Mouse (Mus musculus) intestine, embryonic 14.5 days (tissue): ENCODE measurements around the gene Dclk3. TPM values are rescaled to one million over a fixed set of nuclear protein-coding genes. Genes with fewer than 3 reads are reported as not detected.

ENCODE experiments used
- ATAC-seq: fragments of 200-750 bp; cut with Nextera tagmentation; replicated peaks from 2 replicates; pipeline ENCODE4 v1.8.0; 2017; ENCODE audit warnings: low read depth, moderate number of reproducible peaks, moderate TSS enrichment, moderate library complexity; ENCODE audit not compliant: low FRiP score, low TSS enrichment
- DNase-seq: peaks from one replicate; pipeline ENCODE4 v3.0.0-alpha.2; 2018; ENCODE audit warnings: low spot score
- H3K27ac ChIP-seq: fragments of 300-500 bp; sonication (generic); 2 replicates; pipeline ENCODE4 v1.5.1; 2014; ENCODE audit warnings: low read depth, mild to moderate bottlenecking, control low read depth
- H3K27me3 ChIP-seq: fragments of 300-500 bp; sonication (generic); replicated peaks from 2 replicates; pipeline ENCODE4 v1.6.1; 2014; ENCODE audit warnings: low read length, control low read depth; ENCODE audit not compliant: control insufficient read depth, insufficient read depth
- H3K36me3 ChIP-seq: fragments of 300-500 bp; sonication (generic); 2 replicates; pipeline ENCODE4 v1.6.1; 2014; ENCODE audit warnings: low read length, control low read depth; ENCODE audit not compliant: control insufficient read depth, insufficient read depth
- H3K4me1 ChIP-seq: fragments of 300-500 bp; sonication (generic); replicated peaks from 2 replicates; pipeline ENCODE4 v1.6.1; 2014; ENCODE audit warnings: low read length, control low read depth, mixed read lengths; ENCODE audit not compliant: control insufficient read depth, insufficient read depth
- H3K4me2 ChIP-seq: fragments of 300-500 bp; sonication (generic); 2 replicates; pipeline ENCODE4 v1.6.1; 2014; ENCODE audit warnings: low read length
- H3K4me3 ChIP-seq: fragments of 300-500 bp; sonication (generic); 2 replicates; pipeline ENCODE4 v1.5.1; 2014; ENCODE audit warnings: low read depth, low read length, control low read depth, mixed read lengths
- H3K9ac ChIP-seq: fragments of 300-500 bp; sonication (generic); 2 replicates; pipeline ENCODE4 v1.6.1; 2014; ENCODE audit warnings: mild to moderate bottlenecking, low read length
- H3K9me3 ChIP-seq: fragments of 300-500 bp; sonication (generic); 2 replicates; pipeline ENCODE4 v1.6.1; 2016; ENCODE audit warnings: low read length, control low read depth; ENCODE audit not compliant: control insufficient read depth
- WGBS: fragments of 180-500 bp; shearing (Covaris S2); extraction: QIAGEN DNeasy Blood & Tissue Kit; methylation state at CpG from one replicate; pipeline ENCODE4 v1.1.7; 2014; 5-methylcytosine and 5-hydroxymethylcytosine counted together
- polyA plus RNA-seq: library from polyadenylated mRNA; unstranded; fragments of >200 nt; fragmentation: Nextera tagmentation; extraction: Ambion mirVana; gene quantifications from 2 replicates; pipeline ENCODE4 v1.2.1, GENCODE M21; 2014

The Dclk3 gene
- polyA plus RNA-seq, 1 experiment from 2014 or later = 0.38 TPM

DNA sequence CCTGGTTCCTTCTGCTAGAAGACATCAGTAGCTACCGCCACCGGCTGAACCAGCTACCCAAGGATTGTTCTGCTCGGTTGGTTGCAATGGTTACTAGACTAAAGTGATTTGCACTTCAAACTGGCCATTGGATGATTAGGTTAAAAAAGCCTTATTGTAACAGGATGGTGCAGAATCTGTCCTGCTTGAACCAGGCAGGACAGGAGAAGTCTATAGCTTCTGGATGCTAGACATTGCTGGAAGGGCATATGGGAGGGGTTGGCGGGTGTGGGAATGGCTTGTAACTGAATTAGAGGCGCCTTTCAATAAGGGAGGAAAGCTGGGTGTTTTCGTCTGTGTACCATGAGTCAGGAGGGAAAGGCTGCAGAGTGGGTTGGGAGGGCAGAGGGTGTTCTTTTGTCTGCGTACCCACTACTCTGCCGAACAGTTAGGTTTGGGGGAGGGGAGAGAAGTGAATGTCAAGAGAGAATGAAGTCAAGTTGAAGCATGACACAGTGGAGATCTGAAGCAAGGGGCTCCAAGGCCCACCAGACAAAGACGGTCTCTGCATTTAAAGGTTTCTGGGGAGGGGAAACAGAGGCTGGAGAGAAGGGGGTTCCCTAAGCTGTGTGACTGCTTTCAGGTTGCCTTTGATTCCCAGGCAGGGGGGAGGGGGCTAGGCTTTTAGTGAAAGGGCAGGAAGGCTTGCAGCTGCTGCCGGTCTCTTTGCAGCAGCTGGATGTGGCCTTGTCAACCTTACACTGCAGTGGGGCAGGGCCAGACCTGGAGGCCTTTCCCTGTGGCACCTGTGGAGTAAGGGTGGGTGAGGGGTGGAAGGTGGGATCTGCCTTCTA is 48.0 kb downstream of the Dclk3 start:
- H3K27ac ChIP-seq = no peak overlapping the region
- no peak overlapping the region for H3K4me3 ChIP-seq
- no peak overlapping the region for H3K9ac ChIP-seq
- no peak for ATAC-seq
- 0 out of 2 replicates have a peak, but pooled peaks cover 6% of the 10 kb centered on the region for H3K27me3 ChIP-seq
- H3K4me1 ChIP-seq = no peaks in the 10 kb centered on the region
- no peak for DNase-seq
- 62% methylated on average over 10 of the region's 10 CpGs for whole genome bisulfite sequencing
- no peaks in the 10 kb centered on the region for H3K36me3 ChIP-seq
- no peaks in the 10 kb centered on the region for H3K9me3 ChIP-seq
- H3K4me2 ChIP-seq = no peak overlapping the region

DNA sequence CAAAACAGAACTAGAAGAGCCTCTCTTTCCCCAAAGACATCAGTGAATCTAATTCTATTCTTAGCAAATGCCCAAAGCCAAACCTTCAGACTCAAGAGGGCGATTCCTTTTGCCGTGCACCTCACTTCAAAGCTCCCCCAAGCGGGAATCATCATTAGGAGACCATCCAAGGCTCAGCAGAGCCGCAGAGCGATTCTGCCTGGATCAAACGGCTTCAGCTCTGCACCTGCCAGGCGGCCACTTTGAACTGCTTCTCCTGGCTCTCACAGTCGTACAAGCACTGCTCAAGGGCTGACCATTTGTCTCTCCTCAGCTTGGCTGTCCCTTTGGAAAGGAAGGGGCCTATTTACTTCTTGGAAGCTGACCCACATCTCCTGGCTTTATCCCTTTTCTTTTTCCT is 51.7 kb downstream of the Dclk3 start:
- Histone ChIP-seq H3K9ac (no peak overlapping the region), H3K4me2 (no peak overlapping the region), H3K4me1 (no peaks in the 10 kb centered on the region), H3K4me3 (no peak overlapping the region), H3K36me3 (no peaks in the 10 kb centered on the region), H3K9me3 (no peaks in the 10 kb centered on the region), H3K27ac (no peak overlapping the region), H3K27me3 (0 out of 2 replicates have a peak, but pooled peaks cover 6% of the 10 kb centered on the region)
- DNase-seq = no peak
- no peak for ATAC-seq
- 20% methylated on average over 8 of the region's 8 CpGs for WGBS

DNA sequence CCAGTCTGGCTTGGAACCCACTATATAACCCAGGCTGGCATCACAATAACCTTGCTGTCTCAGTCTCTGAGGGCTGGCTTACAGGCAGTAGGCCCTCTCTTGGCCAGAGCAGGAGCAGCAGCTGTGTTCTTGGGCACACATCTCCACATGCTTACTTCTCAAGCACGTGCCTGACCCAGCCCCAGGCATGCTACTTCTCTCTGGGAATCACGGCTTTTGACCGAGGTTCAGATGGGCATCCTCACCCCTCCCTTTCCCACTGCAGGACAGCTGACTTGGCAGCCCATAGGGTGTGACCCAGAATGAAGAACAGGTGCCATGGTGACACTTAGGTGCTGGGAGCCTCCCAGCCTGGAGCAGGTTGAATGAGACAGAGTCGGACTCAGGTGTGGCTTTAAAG is 52.4 kb downstream of the Dclk3 start:
- H3K4me1 ChIP-seq = no peaks in the 10 kb centered on the region
- whole genome bisulfite sequencing = 51% methylated on average over 4 of the region's 4 CpGs
- no peak overlapping the region for H3K27ac ChIP-seq
- no peak overlapping the region for H3K4me3 ChIP-seq
- ATAC-seq (no peak), DNase-seq (no peak)
- no peak overlapping the region for H3K4me2 ChIP-seq
- H3K9ac ChIP-seq = no peak overlapping the region
- 0 out of 2 replicates have a peak, but pooled peaks cover 6% of the 10 kb centered on the region for H3K27me3 ChIP-seq
- H3K36me3 ChIP-seq = no peaks in the 10 kb centered on the region
- H3K9me3 ChIP-seq = no peaks in the 10 kb centered on the region

DNA sequence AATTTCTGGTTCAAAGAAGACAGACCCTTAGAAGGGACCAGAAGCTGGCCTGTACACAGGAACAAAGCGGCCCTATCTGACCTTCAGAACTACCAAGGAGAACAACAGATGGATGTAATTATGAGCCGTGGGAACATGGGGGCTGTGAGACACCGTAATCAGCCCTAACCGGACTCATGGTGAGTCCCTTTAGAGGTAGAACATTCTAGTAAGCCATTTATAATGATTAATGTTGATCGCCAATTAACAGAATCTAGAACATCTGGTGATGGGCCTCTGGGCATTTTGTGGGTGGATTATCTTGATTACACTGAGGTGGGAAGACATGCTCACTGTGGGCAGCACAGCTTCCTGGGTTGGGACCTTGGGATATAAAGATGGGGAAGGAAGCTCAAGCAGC is 54.6 kb downstream of the Dclk3 start:
- Histone ChIP-seq H3K9ac (no peak overlapping the region), H3K4me3 (no peak overlapping the region), H3K27ac (no peak overlapping the region), H3K36me3 (no peaks in the 10 kb centered on the region), H3K27me3 (0 out of 2 replicates have a peak, but pooled peaks cover 6% of the 10 kb centered on the region), H3K9me3 (no peaks in the 10 kb centered on the region), H3K4me1 (no peaks in the 10 kb centered on the region), H3K4me2 (no peak overlapping the region)
- 77% methylated on average over 5 of the region's 5 CpGs for whole genome bisulfite sequencing
- ATAC-seq (no peak), DNase-seq (no peak)

GRCm38 (mm10) chr9:111495561-111495960 is 56.7 kb downstream of the Dclk3 start:
- Histone ChIP-seq H3K4me1 (no peaks in the 10 kb centered on the region), H3K36me3 (no peaks in the 10 kb centered on the region), H3K27me3 (0 out of 2 replicates have a peak, but pooled peaks cover 6% of the 10 kb centered on the region), H3K4me2 (no peak overlapping the region), H3K27ac (no peak overlapping the region), H3K9ac (no peak overlapping the region), H3K9me3 (no peaks in the 10 kb centered on the region), H3K4me3 (no peak overlapping the region)
- ATAC-seq = 0 out of 2 replicates have a peak, but pooled peaks have one; percentile 32
- DNase-seq = peak; percentile 96
- WGBS = 1% methylated on average over 5 of the region's 5 CpGs

DNA sequence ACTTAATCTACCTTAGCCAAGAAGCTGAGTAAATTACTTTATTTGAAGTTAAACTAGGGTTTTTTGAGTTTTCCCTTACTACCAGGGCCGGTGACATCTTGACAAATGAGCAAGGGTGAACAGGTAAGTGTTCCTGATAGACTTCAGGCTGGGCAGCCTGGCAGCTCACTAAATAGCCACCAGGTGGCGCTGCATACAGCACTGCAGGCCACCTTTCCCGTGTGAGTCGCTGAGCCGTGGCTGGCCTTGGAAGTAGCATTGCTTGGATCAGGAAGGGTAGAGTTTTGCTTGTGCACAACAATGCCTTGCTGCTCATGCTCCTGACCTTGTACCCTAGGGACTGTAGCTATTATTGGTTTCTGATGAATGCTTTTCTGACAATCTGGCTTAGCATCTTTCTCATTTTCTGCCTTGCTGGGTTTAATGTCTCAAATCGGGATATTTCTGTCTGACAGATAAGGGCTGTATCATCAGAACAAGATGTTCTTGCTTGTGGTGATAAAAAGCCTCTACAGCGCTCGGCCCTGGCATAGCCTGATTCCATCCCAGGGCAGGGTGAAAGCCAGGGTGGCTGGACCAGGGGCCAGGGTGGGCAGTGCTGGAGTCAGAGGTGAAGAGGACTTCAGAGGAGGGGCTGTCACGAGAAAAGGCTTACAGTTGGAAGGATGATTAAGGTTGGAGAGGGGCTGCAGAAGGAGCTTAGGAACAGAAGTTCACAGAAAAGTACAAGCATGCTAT is 58.4 kb downstream of the Dclk3 start:
- Histone ChIP-seq H3K9ac (no peak overlapping the region), H3K27me3 (no peaks in the 10 kb centered on the region), H3K27ac (no peak overlapping the region), H3K4me3 (no peak overlapping the region), H3K4me1 (no peaks in the 10 kb centered on the region), H3K9me3 (no peaks in the 10 kb centered on the region), H3K4me2 (no peak overlapping the region), H3K36me3 (no peaks in the 10 kb centered on the region)
- 36% methylated on average over 9 of the region's 9 CpGs for WGBS
- DNase-seq (peak; percentile 82), ATAC-seq (peak; percentile 78)

GRCm38 (mm10) chr9:111500211-111500610 is 61.3 kb downstream of the Dclk3 start:
- ATAC-seq = no peak
- no peaks in the 10 kb centered on the region for H3K36me3 ChIP-seq
- H3K27me3 ChIP-seq = no peaks in the 10 kb centered on the region
- no peak overlapping the region for H3K27ac ChIP-seq
- H3K9me3 ChIP-seq = no peaks in the 10 kb centered on the region
- no peak overlapping the region for H3K9ac ChIP-seq
- no peak overlapping the region for H3K4me3 ChIP-seq
- no peaks in the 10 kb centered on the region for H3K4me1 ChIP-seq
- 82% methylated on average over 9 of the region's 9 CpGs for WGBS
- no peak overlapping the region for H3K4me2 ChIP-seq
- DNase-seq = no peak

DNA sequence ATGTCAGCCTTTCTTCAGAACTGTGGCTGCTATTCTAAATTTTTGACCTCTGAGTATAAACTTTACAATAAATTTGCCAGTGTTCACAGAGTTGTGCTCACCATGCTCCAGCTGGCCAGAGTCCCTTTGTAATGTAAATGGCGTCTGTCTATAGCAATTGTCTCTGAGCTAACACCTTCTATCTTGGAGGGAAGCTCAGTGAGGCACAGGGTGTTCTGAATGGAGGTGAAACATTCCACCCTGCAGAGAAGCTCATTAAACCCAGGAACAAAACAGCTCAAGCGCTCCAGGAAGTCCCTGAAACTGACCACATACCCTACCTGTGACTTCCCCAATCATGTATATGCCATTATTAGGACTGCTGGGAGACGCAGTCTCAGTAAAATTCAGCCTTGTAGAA is 67.2 kb downstream of the Dclk3 start:
- DNase-seq (no peak), ATAC-seq (no peak)
- Histone ChIP-seq H3K4me3 (no peak overlapping the region), H3K9me3 (no peaks in the 10 kb centered on the region), H3K36me3 (no peaks in the 10 kb centered on the region), H3K9ac (no peak overlapping the region), H3K27me3 (no peaks in the 10 kb centered on the region), H3K4me2 (no peak overlapping the region), H3K27ac (no peak overlapping the region), H3K4me1 (no peaks in the 10 kb centered on the region)
- WGBS = 67% methylated on average over 3 of the region's 3 CpGs
